Mouse (Mus musculus) bone marrow, adult 2 months (tissue): ENCODE measurements at regions not wholly inside any gene's neighbourhood (a gene's known extent, or its start where the extent isn't known, plus 50 kb on each side); places are given as distances from the start of the nearest gene placed in this dataset.

ENCODE experiments used
- CTCF ChIP-seq: fragments of 200-500 bp; IDR thresholded peaks from 2 replicates; pipeline ENCODE4 v1.5.1; 2011; ENCODE audit warnings: low read length, control low read depth; ENCODE audit not compliant: control insufficient read depth, insufficient read depth
- POLR2A ChIP-seq: fragments of 200-500 bp; IDR thresholded peaks from 2 replicates; pipeline ENCODE4 v1.6.1; 2011; ENCODE audit warnings: low read depth, mild to moderate bottlenecking, control low read depth, low read length, borderline replicate concordance; ENCODE audit not compliant: control insufficient read depth

DNA sequence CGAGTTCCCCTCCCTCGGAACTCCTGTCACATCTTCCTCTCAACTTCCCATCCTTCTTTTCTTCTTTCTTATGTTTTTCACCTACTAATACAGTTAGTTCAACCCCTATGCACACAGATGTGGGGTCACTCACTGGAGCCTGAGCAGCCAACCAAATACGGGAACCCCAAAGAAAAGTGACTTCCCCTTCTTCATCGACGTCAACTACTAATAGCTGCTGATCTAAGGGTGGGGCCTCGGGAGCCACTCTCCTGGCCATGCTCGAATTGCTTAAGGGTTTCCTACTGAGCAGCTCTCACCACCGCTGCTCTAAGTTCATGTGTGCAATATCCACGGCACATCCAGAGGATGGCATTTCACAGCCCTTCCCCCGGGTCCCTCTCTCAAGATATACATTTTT is 340.9 kb upstream of the Maf start:
- TF ChIP-seq POLR2A = no peak
- no peak for TF ChIP-seq CTCF
